Mouse (Mus musculus): ENCODE measurements around the gene Vamp8. TPM values are rescaled to one million over a fixed set of nuclear protein-coding genes. Genes with fewer than 3 reads are reported as not detected.
A peak's percentile ranks its signal among the peaks of the same experiment; 100 is the strongest.

Gene Vamp8
- polyA plus RNA-seq, 1 experiment, result 453 TPM

GRCm38 (mm10) chr6:72415181-72415580, 24.7 kb upstream of the Vamp8 start:
- TF ChIP-seq POLR2A (IDR thresholded peaks at IDR 0.05; ENCODE audit: low read depth, low read length), result no peak
- TF ChIP-seq CTCF (conservative IDR thresholded peaks at IDR 0.05; ENCODE audit: insufficient read depth, insufficient read length, low read depth, low read length), result no peak; the same call in 1 of the 2 replicates
- 74% methylated on average over 5 of the region's 5 CpGs for WGBS
- peaks cover 9% of the 10 kb centered on the region; the same call in 1 of the 2 replicates for H3K4me1 ChIP-seq (ENCODE audit: control insufficient read depth, insufficient read depth, low read length)
- no peaks in the 10 kb centered on the region for H3K27me3 ChIP-seq (replicated peaks; ENCODE audit: control insufficient read depth, insufficient read depth, low read length)
- no peak for DNase-seq
- 0 out of 2 replicates have a peak, but pooled peaks cover 2% of the 10 kb centered on the region for H3K36me3 ChIP-seq (ENCODE audit: control insufficient read depth, insufficient read depth, low read length)
- H3K4me3 ChIP-seq (ENCODE audit: insufficient read depth, low read depth, low read length), result no peak overlapping the region
- no peak overlapping the region for H3K27ac ChIP-seq (ENCODE audit: insufficient read depth, low read depth, low read length)

- DNase-seq, result peak; percentile 97
- TF ChIP-seq POLR2A (IDR thresholded peaks at IDR 0.05; ENCODE audit: low read depth, low read length), result peak; percentile 64
- no peak for TF ChIP-seq CTCF (conservative IDR thresholded peaks at IDR 0.05; ENCODE audit: insufficient read depth, insufficient read length, low read depth, low read length)
- WGBS, result under 1% methylated on average over 33 of the region's 33 CpGs
- H3K4me1 ChIP-seq (ENCODE audit: control insufficient read depth, insufficient read depth, low read length), result peaks cover 9% of the 10 kb centered on the region; the same call in 1 of the 2 replicates
- H3K27me3 ChIP-seq (replicated peaks; ENCODE audit: control insufficient read depth, insufficient read depth, low read length), result no peaks in the 10 kb centered on the region
- peak within 1 kb of the TSS; percentile 53 for H3K27ac ChIP-seq (ENCODE audit: insufficient read depth, low read depth, low read length)
- peak within 1 kb of the TSS; percentile 81 for H3K4me3 ChIP-seq (ENCODE audit: insufficient read depth, low read depth, low read length)
- H3K36me3 ChIP-seq (ENCODE audit: control insufficient read depth, insufficient read depth, low read length), result 0 out of 2 replicates have a peak, but pooled peaks cover 2% of the 10 kb centered on the region
These were observed 23.7 kb upstream of the Vamp8 start, which contains the start of gene Ggcx for GRCm38 (mm10) chr6:72414076-72414756. Ggcx (plus strand) TSS chr6:72414308.

- no peak for DNase-seq
- no peaks in the 10 kb centered on the region for H3K27me3 ChIP-seq (replicated peaks; ENCODE audit: control insufficient read depth, insufficient read depth, low read length)
- H3K27ac ChIP-seq (ENCODE audit: insufficient read depth, low read depth, low read length), result no peak overlapping the region
- WGBS, result 70% methylated on average over 7 of the region's 7 CpGs
- H3K36me3 ChIP-seq (ENCODE audit: control insufficient read depth, insufficient read depth, low read length), result no peaks in the 10 kb centered on the region
- H3K4me3 ChIP-seq (ENCODE audit: insufficient read depth, low read depth, low read length), result no peak overlapping the region
- peaks cover 4% of the 10 kb centered on the region; the same call in 1 of the 2 replicates for H3K4me1 ChIP-seq (ENCODE audit: control insufficient read depth, insufficient read depth, low read length)
- no peak for TF ChIP-seq CTCF (conservative IDR thresholded peaks at IDR 0.05; ENCODE audit: insufficient read depth, insufficient read length, low read depth, low read length)
- no peak for TF ChIP-seq POLR2A (IDR thresholded peaks at IDR 0.05; ENCODE audit: low read depth, low read length)
These were observed 20.0 kb upstream of the Vamp8 start for GRCm38 (mm10) chr6:72410518-72410917.

- H3K4me3 ChIP-seq (ENCODE audit: insufficient read depth, low read depth, low read length), result no peak overlapping the region
- no peaks in the 10 kb centered on the region for H3K36me3 ChIP-seq (ENCODE audit: control insufficient read depth, insufficient read depth, low read length)
- H3K27me3 ChIP-seq (replicated peaks; ENCODE audit: control insufficient read depth, insufficient read depth, low read length), result no peaks in the 10 kb centered on the region
- WGBS, result 22% methylated on average over 1 of the region's 1 CpGs
- no peak overlapping the region for H3K27ac ChIP-seq (ENCODE audit: insufficient read depth, low read depth, low read length)
- no peak for DNase-seq
- TF ChIP-seq POLR2A (IDR thresholded peaks at IDR 0.05; ENCODE audit: low read depth, low read length) (no peak), CTCF (conservative IDR thresholded peaks at IDR 0.05; ENCODE audit: insufficient read depth, insufficient read length, low read depth, low read length) (no peak)
- peaks cover 4% of the 10 kb centered on the region; the same call in 1 of the 2 replicates for H3K4me1 ChIP-seq (ENCODE audit: control insufficient read depth, insufficient read depth, low read length)
These were observed 19.5 kb upstream of the Vamp8 start for GRCm38 (mm10) chr6:72410003-72410402.

- H3K27ac ChIP-seq (ENCODE audit: insufficient read depth, low read depth, low read length), result no peak overlapping the region
- peaks cover 4% of the 10 kb centered on the region; the same call in 1 of the 2 replicates for H3K4me1 ChIP-seq (ENCODE audit: control insufficient read depth, insufficient read depth, low read length)
- no peak overlapping the region for H3K4me3 ChIP-seq (ENCODE audit: insufficient read depth, low read depth, low read length)
- no peaks in the 10 kb centered on the region for H3K36me3 ChIP-seq (ENCODE audit: control insufficient read depth, insufficient read depth, low read length)
- WGBS, result 10% methylated on average over 3 of the region's 3 CpGs
- H3K27me3 ChIP-seq (replicated peaks; ENCODE audit: control insufficient read depth, insufficient read depth, low read length), result no peaks in the 10 kb centered on the region
- peak; percentile 80 for DNase-seq
- TF ChIP-seq POLR2A (IDR thresholded peaks at IDR 0.05; ENCODE audit: low read depth, low read length) (no peak), CTCF (conservative IDR thresholded peaks at IDR 0.05; ENCODE audit: insufficient read depth, insufficient read length, low read depth, low read length) (peak; percentile 54)
These were observed 19.1 kb upstream of the Vamp8 start for GRCm38 (mm10) chr6:72409567-72409966.

- WGBS, result 5% methylated on average over 5 of the region's 5 CpGs
- Histone ChIP-seq H3K27me3 (replicated peaks; ENCODE audit: control insufficient read depth, insufficient read depth, low read length) (no peaks in the 10 kb centered on the region), H3K27ac (ENCODE audit: insufficient read depth, low read depth, low read length) (no peak overlapping the region), H3K4me3 (ENCODE audit: insufficient read depth, low read depth, low read length) (no peak overlapping the region), H3K4me1 (ENCODE audit: control insufficient read depth, insufficient read depth, low read length) (no peaks in the 10 kb centered on the region), H3K36me3 (ENCODE audit: control insufficient read depth, insufficient read depth, low read length) (no peaks in the 10 kb centered on the region)
- DNase-seq, result peak; percentile 89
- TF ChIP-seq POLR2A (IDR thresholded peaks at IDR 0.05; ENCODE audit: low read depth, low read length), result no peak
- TF ChIP-seq CTCF (conservative IDR thresholded peaks at IDR 0.05; ENCODE audit: insufficient read depth, insufficient read length, low read depth, low read length), result peak; percentile 99
These were observed 16.6 kb upstream of the Vamp8 start for GRCm38 (mm10) chr6:72407119-72407518.

GRCm38 (mm10) chr6:72405356-72405755, 14.9 kb upstream of the Vamp8 start:
- H3K4me3 ChIP-seq (ENCODE audit: insufficient read depth, low read depth, low read length), result no peak overlapping the region
- 84% methylated on average over 7 of the region's 7 CpGs for WGBS
- TF ChIP-seq POLR2A (IDR thresholded peaks at IDR 0.05; ENCODE audit: low read depth, low read length) (no peak), CTCF (conservative IDR thresholded peaks at IDR 0.05; ENCODE audit: insufficient read depth, insufficient read length, low read depth, low read length) (no peak)
- no peak overlapping the region for H3K27ac ChIP-seq (ENCODE audit: insufficient read depth, low read depth, low read length)
- H3K36me3 ChIP-seq (ENCODE audit: control insufficient read depth, insufficient read depth, low read length), result no peaks in the 10 kb centered on the region
- no peaks in the 10 kb centered on the region for H3K4me1 ChIP-seq (ENCODE audit: control insufficient read depth, insufficient read depth, low read length)
- no peak for DNase-seq
- no peaks in the 10 kb centered on the region for H3K27me3 ChIP-seq (replicated peaks; ENCODE audit: control insufficient read depth, insufficient read depth, low read length)

Measured in kidney, adult 2 months (tissue).